8 mouse cellular contexts compared by ENCODE assay signal in genomic region chr11:98338507-98338961, GRCm38 (mm10). TPM values are rescaled to one million over a fixed set of nuclear protein-coding genes. Genes with fewer than 3 reads are reported as not detected.
DNase-seq lines count a peak whose midpoint lies in the region; ATAC-seq lines count a peak whose summit lies in the region.

No protein-coding gene starts in this region.

- H3K27ac ChIP-seq in brown adipose tissue, adult 24 weeks (replicated peaks; ENCODE audit: low read depth, low read length) = no peak overlapping the region
- H3K27ac ChIP-seq in kidney, embryonic 15.5 days = no peak overlapping the region
- H3K27ac ChIP-seq in liver, embryonic 16.5 days (ENCODE audit: low read length) = no peak overlapping the region

- peak overlapping the region; percentile 58 for H3K4me3 ChIP-seq in brown adipose tissue, adult 24 weeks (ENCODE audit: insufficient read depth, low read depth, low read length)
- H3K4me3 ChIP-seq in kidney, embryonic 15.5 days (replicated peaks) = peak overlapping the region; percentile 52
- H3K4me3 ChIP-seq in liver, embryonic 16.5 days (ENCODE audit: low read depth, low read length) = peak overlapping the region; percentile 44

- DNase-seq in left cerebral cortex, adult 18-20 months (ENCODE audit: low spot score in 2 of 2) = peak; percentile 85 to 90
- DNase-seq in left cerebral cortex, adult 11 months (ENCODE audit: low spot score) = no peak
- DNase-seq in frontal cortex, postnatal 10 days (ENCODE audit: low spot score in 2 of 2) = peak; percentile 72 to 73
- DNase-seq in right cerebral cortex, postnatal 10 days (ENCODE audit: low spot score in 2 of 2) = peak; percentile 85 to 86
- no peak for DNase-seq in c-Kit-positive CD71-positive TER-119-positive erythroid progenitor cells, embryonic 14.5 days (ENCODE audit: low spot score)

- H3K9ac ChIP-seq in kidney, embryonic 15.5 days = peak overlapping the region; percentile 21
- no peak overlapping the region for H3K9ac ChIP-seq in liver, embryonic 16.5 days (ENCODE audit: low read depth, low read length)

- ATAC-seq in kidney, embryonic 15.5 days (replicated peaks; ENCODE audit: low FRiP score) = no peak
- no peak for ATAC-seq in liver, embryonic 16.5 days (ENCODE audit: low read depth)

- H3K4me1 ChIP-seq in brown adipose tissue, adult 24 weeks (ENCODE audit: control insufficient read depth, insufficient read depth, insufficient read length, low read length) = 0 out of 2 replicates have a peak, but pooled peaks cover 2% of the 10 kb centered on the region
- H3K4me1 ChIP-seq in kidney, embryonic 15.5 days = peaks cover 48% of the 10 kb centered on the region
- H3K4me1 ChIP-seq in liver, embryonic 16.5 days (ENCODE audit: control insufficient read depth, low read depth, low read length) = peaks cover 4% of the 10 kb centered on the region

- under 1% methylated on average over 54 of the region's 57 CpGs for WGBS in kidney, embryonic 15.5 days
- under 1% methylated on average over 48 of the region's 57 CpGs for WGBS in liver, embryonic 16.5 days (ENCODE audit: insufficient replicate concordance)

- H3K9me3 ChIP-seq in kidney, embryonic 15.5 days (replicated peaks) = no peaks in the 10 kb centered on the region
- H3K9me3 ChIP-seq in liver, embryonic 16.5 days (replicated peaks; ENCODE audit: control insufficient read depth, low read length) = no peaks in the 10 kb centered on the region

- peaks cover 85% of the 10 kb centered on the region for H3K27me3 ChIP-seq in kidney, embryonic 15.5 days
- peaks cover 91% of the 10 kb centered on the region for H3K27me3 ChIP-seq in liver, embryonic 16.5 days (ENCODE audit: control insufficient read depth, insufficient read depth, low read depth, low read length)

- H3K4me2 ChIP-seq in kidney, embryonic 15.5 days = peak overlapping the region; percentile 92
- H3K4me2 ChIP-seq in liver, embryonic 16.5 days (ENCODE audit: low read depth, low read length) = peak overlapping the region; percentile 64

- H3K36me3 ChIP-seq in kidney, embryonic 15.5 days = no peaks in the 10 kb centered on the region
- no peaks in the 10 kb centered on the region for H3K36me3 ChIP-seq in liver, embryonic 16.5 days (ENCODE audit: control insufficient read depth, insufficient read depth)

RNA-seq across cellular contexts. Expression of gene Neurod2, which starts 9.1 kb away (rescaled TPM):
- 10 to 100 TPM; 70.9 to 73.2 TPM for total RNA-seq in left cerebral cortex, adult 18-20 months (2021)
- not detected in 2 replicates for polyA plus RNA-seq in brown adipose tissue, adult 24 weeks (2012; ENCODE audit: insufficient read depth, insufficient read length, missing spikeins)
- polyA plus RNA-seq in kidney, embryonic 15.5 days (2015; fragmentation: Nextera tagmentation; extraction: Ambion mirVana) = not detected in 2 replicates
- polyA plus RNA-seq in liver, embryonic 16.5 days (2015; fragmentation: Nextera tagmentation; extraction: Ambion mirVana) = not detected in 2 replicates

RNA-seq across cellular contexts. Expression of gene Ppp1r1b, which starts 9.7 kb away (rescaled TPM):
- total RNA-seq in left cerebral cortex, adult 18-20 months (2021) = 100 to 1,000 TPM; 225 to 310 TPM
- polyA plus RNA-seq in brown adipose tissue, adult 24 weeks (2012; ENCODE audit: insufficient read depth, insufficient read length, missing spikeins) = not detected in 2 replicates
- 2.8 and 6.8 TPM in 2 replicates for polyA plus RNA-seq in kidney, embryonic 15.5 days (2015; fragmentation: Nextera tagmentation; extraction: Ambion mirVana)
- 0.79 and 1.9 TPM in 2 replicates for polyA plus RNA-seq in liver, embryonic 16.5 days (2015; fragmentation: Nextera tagmentation; extraction: Ambion mirVana)

RNA-seq across cellular contexts. Expression of gene Stard3, which starts 19.6 kb away (rescaled TPM):
- total RNA-seq in left cerebral cortex, adult 18-20 months (2021) = 10 to 100 TPM; 39.8 to 40.9 TPM
- 5.3 and 8.1 TPM in 2 replicates for polyA plus RNA-seq in brown adipose tissue, adult 24 weeks (2012; ENCODE audit: insufficient read depth, insufficient read length, missing spikeins)
- polyA plus RNA-seq in kidney, embryonic 15.5 days (2015; fragmentation: Nextera tagmentation; extraction: Ambion mirVana) = 46.4 and 53.1 TPM in 2 replicates
- 16.5 and 17.3 TPM in 2 replicates for polyA plus RNA-seq in liver, embryonic 16.5 days (2015; fragmentation: Nextera tagmentation; extraction: Ambion mirVana)

RNA-seq across cellular contexts. Expression of gene Tcap, which starts 45.1 kb away (rescaled TPM):
- total RNA-seq in left cerebral cortex, adult 18-20 months (2021) = 1 to 10 TPM; 6.9 to 8.1 TPM
- polyA plus RNA-seq in brown adipose tissue, adult 24 weeks (2012; ENCODE audit: insufficient read depth, insufficient read length, missing spikeins) = 41.6 and 83.6 TPM in 2 replicates
- 2.5 and 3.5 TPM in 2 replicates for polyA plus RNA-seq in kidney, embryonic 15.5 days (2015; fragmentation: Nextera tagmentation; extraction: Ambion mirVana)
- polyA plus RNA-seq in liver, embryonic 16.5 days (2015; fragmentation: Nextera tagmentation; extraction: Ambion mirVana) = 0.98 and 1.7 TPM in 2 replicates

RNA-seq across cellular contexts. Expression of gene Pnmt, which starts 47.7 kb away (rescaled TPM):
- under 1 TPM; 0.30 to 0.74 TPM for total RNA-seq in left cerebral cortex, adult 18-20 months (2021)
- not detected in 2 replicates for polyA plus RNA-seq in brown adipose tissue, adult 24 weeks (2012; ENCODE audit: insufficient read depth, insufficient read length, missing spikeins)
- 2.7 and 3.8 TPM in 2 replicates for polyA plus RNA-seq in kidney, embryonic 15.5 days (2015; fragmentation: Nextera tagmentation; extraction: Ambion mirVana)
- 0.12 TPM in 1 of 2 replicates, not detected in the other for polyA plus RNA-seq in liver, embryonic 16.5 days (2015; fragmentation: Nextera tagmentation; extraction: Ambion mirVana)

Comparison
In these comparisons a context has a peak if more than half of its experiments do, and no peak if none do; other contexts are left out.
1. DNase-seq: peak in left cerebral cortex, adult 18-20 months (2 of 2), frontal cortex, postnatal 10 days (2 of 2) and right cerebral cortex, postnatal 10 days (2 of 2); none in left cerebral cortex, adult 11 months (single experiment) and c-Kit-positive CD71-positive TER-119-positive erythroid progenitor cells, embryonic 14.5 days (single experiment).
2. Peak in every context shown above with its lines, with median percentiles within 50 percentile points of each other: H3K4me3 ChIP-seq.